Mouse (Mus musculus): ENCODE data around the gene Gm11115.

Gm11115 gene

DNA sequence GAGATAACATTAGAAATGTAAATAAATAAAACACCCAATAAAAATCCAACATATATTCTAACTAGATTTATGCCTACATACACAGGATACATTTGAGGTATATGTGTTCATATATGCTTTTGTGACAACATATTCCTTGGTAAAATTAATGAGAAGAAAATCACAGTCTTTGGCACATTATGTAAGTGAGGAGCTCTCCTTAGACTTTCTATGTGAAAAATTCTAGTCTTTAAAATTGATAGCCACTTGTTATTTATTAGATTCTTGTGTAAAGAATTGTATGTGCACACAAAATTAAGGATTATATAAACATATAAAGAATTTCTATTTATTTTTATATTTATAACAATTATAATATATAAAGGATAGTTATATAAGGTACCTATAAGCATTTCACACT is at the start of gene Gm11115:
Gene Gm11115, minus strand, starts transcription at position 101 of the 400 bp plus-strand sequence.
- in situ Hi-C loops (cut with MboI): no loop called here

DNA sequence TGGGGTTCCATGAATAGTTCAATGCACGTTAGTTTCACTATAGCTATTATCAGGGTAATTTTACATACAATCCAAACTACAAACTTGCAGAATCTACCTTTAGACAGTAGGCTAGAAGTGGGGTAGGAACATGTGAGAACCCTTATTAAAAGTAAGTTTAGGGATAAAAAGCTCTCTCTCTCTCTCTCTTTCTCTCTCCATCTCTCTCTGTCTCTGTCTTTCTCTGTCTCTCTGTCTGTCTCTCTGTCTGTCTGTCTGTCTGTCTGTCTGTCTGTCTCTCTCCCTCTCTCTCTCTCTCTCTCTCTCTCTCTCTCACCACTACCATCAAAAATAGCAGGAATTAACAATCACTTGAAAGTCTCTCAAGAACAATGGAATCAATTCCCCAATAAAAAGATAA is 42.5 kb downstream of the Gm11115 start, which contains the start of gene Gm11116:
Gene Gm11116, minus strand, starts transcription at position 101 of the 400 bp plus-strand sequence.
- in situ Hi-C loops (cut with MboI): no loop called here
